Mouse (Mus musculus) liver (tissue): ENCODE data around the gene Endog.
"Not testable (repeated sequence)": the region's sequence is repeated elsewhere in the genome, so short reads cannot be mapped to it uniquely, and the experiment has no call there.

Source experiments
- DNase-seq: peaks from one replicate; pipeline ENCODE4 v3.0.0-alpha.2; 2020; ENCODE audit warnings: mixed read lengths

Gene Endog

GRCm38 (mm10) chr2:30171371-30171996, at the start of gene Endog:
Gene Endog (plus strand): TSS chr2:30171493.
- peak; percentile 84 for DNase-seq

DNA sequence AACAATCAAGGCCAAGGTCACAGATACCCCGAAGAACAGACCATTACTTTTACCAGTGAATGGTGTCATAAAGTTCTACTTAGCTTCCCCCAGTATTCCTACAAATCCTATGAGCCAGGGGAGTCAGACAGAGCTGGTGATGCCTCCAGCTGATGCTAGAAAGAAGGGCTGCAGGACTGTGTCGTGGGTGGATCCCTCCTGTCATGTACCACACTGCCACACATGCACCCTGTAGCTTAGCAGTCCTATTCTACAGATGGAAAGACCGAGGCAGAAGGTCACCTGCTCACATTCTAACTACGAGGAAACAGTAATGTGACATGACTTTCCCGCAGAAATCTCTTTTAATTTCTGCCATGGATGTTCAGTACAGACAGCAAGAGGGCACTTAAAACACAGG, 48.5 kb upstream of the Endog start:
- no peak for DNase-seq

GRCm38 (mm10) chr2:30123729-30124471, 47.4 kb upstream of the Endog start:
- no peak for DNase-seq

DNA sequence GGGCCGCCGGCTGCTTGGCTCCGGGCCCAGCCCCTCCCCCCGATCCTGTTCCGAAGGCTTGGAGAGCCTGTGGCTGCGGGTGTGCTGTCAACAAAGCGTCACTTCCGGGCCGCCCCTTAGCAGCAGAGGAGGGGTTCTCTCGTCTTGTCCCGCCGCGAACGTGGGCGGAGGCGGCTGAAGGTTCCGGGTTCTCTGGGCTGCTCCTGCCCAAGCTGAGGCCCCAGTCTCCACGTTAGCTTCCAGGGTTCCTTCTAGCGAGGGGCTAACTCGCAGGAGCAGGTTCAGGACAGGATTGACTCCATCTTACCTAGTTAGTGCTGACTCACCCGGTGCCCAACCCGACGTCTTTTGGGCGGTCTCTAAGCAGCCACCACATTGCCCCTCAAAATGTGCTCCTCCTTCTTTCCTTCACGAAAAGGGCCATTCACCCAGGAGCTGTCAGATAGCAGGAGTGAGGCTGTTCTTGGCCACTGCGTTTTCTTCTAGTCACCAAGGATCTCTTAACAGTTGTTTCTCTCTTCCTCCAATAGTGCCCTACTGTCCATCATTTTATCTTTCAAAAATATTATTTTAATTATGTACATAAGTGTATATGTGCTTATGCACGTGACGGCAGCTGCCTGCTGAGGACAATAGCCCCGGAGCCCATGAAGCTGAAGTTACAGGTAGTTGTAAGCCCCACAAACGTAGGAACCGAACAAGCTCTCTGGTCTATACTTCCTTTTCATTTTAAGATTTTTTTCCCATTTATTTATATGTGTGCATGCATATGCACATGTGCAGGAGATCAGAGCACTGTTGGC, 46.6 kb upstream of the Endog start, which contains the start of gene Zer1:
Gene Zer1, minus strand, starts transcription at position 114 of the 803 bp plus-strand sequence.
- DNase-seq: peak; percentile 95

- DNase-seq: no peak
Measured at GRCm38 (mm10) chr2:30128789-30129188, 42.5 kb upstream of the Endog start.

DNA sequence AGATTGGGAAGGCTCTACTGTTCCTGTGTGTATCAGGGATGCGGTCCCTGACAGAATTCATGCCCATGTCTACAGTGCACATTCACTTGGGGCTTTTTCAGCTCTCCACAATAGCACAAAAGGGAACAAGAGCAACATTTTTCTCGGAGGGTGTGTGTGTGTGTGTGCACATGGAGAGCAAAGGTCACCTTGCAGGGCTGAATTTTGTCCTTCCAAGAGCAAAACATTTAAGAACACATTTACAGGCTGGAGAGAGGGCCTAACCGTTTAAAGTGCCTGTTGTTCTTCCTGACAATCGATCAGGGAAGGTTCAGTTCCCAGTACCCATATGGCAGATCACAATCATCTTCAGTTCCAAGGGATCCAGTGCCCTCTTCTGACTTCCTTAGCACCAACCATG, 41.1 kb upstream of the Endog start:
- no peak for DNase-seq

- DNase-seq: not testable (repeated sequence)
Measured at GRCm38 (mm10) chr2:30131240-30131639, 40.1 kb upstream of the Endog start.

DNA sequence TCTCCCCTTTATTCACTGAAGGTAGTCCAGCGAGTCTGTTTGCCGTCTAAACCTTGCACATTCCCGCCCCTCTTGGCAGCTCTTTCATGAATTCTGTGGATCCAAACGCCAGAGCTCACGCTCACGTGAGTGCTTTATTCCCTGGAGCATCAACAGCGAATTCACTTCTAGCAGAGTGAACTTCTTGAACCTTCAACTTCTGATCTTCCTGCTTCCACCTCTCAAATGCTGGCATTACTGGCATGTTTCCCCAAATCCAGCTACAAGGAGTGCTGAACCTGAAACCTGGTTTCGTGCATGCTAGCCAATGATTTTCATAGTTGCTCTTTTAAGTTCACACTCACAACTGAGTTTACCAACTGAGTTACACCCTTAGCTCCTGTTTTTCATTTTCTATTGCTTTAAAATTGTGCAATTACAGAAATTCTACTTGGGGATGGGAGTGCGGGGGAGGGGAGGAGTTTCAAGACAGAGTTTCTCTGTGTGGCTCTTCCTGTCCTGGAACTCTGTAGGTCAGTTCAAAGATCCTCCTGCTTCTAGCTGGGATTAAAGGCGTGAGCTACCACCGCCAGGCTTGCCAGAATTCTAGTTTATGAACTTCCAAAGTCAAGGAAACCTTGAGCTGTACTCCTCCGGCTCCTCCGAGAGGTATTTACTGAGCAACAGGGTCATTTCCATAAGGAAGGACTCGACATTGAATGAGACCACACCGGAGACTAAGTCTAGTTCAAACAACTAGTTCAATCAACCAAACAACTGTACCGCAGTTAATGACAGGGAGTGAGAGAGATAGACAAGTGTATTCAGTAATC, 38.3 kb upstream of the Endog start:
- DNase-seq: peak; percentile 23

- DNase-seq: peak; percentile 97
Measured at GRCm38 (mm10) chr2:30133613-30134377, 37.5 kb upstream of the Endog start, which contains the start of gene Tbc1d13. Gene Tbc1d13 (plus strand): TSS chr2:30133746.

GRCm38 (mm10) chr2:30134378-30134711, 36.9 kb upstream of the Endog start:
- no peak for DNase-seq

- no peak for DNase-seq
Measured at GRCm38 (mm10) chr2:30134928-30135620, 36.2 kb upstream of the Endog start.

DNA sequence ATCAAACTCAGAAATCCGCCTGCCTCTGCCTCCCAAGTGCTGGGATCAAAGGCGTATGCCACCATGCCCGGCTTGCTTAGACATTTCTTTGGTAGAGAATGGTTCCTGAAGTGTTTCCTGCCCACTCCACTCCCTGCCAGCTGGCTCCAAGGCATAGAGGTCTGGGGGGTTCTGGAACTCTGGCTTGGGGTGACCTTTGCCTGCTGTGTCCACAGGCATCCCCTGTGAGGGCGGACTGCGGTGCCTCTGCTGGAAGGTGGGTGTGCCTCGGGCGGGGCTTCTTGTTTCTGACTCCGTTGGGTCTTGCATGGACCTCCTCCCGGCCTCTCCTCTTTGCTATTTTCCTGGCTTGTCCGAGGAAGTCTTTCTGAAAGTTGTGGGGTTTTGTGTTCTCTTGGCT, 34.8 kb upstream of the Endog start:
- DNase-seq: peak; percentile 37

- DNase-seq: not testable (repeated sequence)
Measured at GRCm38 (mm10) chr2:30140021-30140420, 31.3 kb upstream of the Endog start.

DNA sequence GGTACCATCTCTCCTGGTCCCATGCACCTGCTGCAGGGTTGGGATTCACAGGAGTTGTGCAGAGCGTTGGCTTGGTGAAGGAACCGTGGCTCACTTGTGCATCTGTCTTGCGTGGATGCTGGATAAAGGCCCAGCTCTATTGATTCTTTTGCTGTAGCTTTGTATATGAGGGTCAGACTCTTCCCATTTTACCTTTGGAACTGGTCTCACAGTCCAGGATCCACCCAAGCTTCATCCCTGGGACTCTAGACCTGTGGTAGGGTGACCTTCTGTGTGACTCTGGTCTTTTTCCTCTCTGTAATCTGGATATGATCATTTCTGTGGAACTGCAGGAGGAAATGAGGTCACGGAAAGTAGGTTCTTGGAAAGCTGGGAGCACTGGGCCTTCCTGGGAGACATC, 26.9 kb upstream of the Endog start:
- no peak for DNase-seq

GRCm38 (mm10) chr2:30147466-30147865, 23.8 kb upstream of the Endog start:
- no peak for DNase-seq

- no peak for DNase-seq
Measured at GRCm38 (mm10) chr2:30151840-30152239, 19.5 kb upstream of the Endog start.

DNA sequence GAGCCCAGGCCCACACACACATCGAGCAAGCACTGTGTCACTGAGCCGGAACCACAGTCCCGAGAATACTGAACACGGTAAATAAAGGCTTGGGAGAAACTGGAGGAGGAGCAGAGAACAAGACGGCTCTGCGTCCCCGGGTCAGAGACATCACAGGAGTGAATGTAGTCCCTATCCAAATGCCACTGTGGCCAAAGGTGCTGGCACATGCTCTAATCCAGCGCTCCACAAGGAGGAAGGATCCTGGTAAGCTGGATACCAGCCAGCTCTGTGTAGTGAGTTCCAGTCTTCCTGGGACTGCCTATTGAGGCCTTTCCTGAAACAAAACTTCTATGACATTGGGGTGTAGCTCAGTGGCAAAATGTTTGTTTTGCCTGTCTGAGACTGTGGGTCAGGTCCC, 18.7 kb upstream of the Endog start:
- DNase-seq: no peak

- not testable (repeated sequence) for DNase-seq
Measured at GRCm38 (mm10) chr2:30159871-30160270, 11.4 kb upstream of the Endog start.

GRCm38 (mm10) chr2:30161809-30162208, 9.5 kb upstream of the Endog start:
- peak; percentile 24 for DNase-seq

DNA sequence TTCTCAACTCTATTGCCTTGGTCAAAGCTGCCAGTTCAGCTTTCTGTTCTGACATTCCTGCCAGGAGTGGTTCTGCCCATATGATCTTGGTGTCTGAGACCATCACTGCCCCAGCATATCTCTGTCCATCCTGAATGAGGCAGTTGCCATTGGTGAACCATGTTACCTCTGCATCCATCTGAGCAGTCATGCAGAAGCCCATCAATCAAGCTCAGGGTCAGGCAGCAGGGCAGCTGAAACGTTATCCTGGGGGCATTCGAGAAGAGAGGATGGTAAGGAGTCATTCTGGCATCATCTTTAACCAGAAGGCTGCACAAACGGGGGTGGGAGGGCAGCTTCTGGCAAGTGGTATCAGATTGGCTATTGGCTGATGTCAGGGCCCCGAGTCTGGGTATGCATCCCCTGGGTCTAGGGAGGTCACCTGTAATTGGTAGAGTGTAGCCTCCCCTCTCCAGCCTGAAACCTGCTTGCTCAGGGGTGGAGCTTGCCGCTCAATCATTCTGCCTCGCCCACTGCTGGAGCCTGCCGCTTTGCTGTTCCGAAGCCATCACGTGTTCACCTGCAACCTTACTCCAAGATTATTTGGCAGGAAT, 6.9 kb upstream of the Endog start:
- DNase-seq: no peak

- no peak for DNase-seq
Measured at GRCm38 (mm10) chr2:30166677-30167076, 4.6 kb upstream of the Endog start.
